Mouse (Mus musculus) intestine, embryonic 16.5 days (tissue): Measurements from ENCODE around the gene Hsdl2. TPM values are rescaled to one million over a fixed set of nuclear protein-coding genes. Genes with fewer than 3 reads are reported as not detected.

ENCODE experiments used
- polyA plus RNA-seq: library from polyadenylated mRNA; unstranded; fragments of >200 nt; fragmentation: Nextera tagmentation; extraction: Ambion mirVana; gene quantifications from 2 replicates; pipeline ENCODE4 v1.2.1, GENCODE M21; 2015

Gene Hsdl2
- polyA plus RNA-seq, 1 experiment from 2014 or later: 19.1 TPM

Other genes starting within 250 kb of the Hsdl2 start
- gene Susd1, start 142.9 kb upstream of the Hsdl2 start, polyA plus RNA-seq: 12.7 and 13.0 TPM in 2 replicates
- 56.5 and 59.6 TPM in 2 replicates for gene Ptbp3, start 32.2 kb upstream of the Hsdl2 start, polyA plus RNA-seq
- gene E130308A19Rik, start 44.6 kb downstream of the Hsdl2 start, polyA plus RNA-seq: 9.6 and 10.8 TPM in 2 replicates
- 33.3 and 37.6 TPM in 2 replicates for gene Inip, start 220.0 kb downstream of the Hsdl2 start, polyA plus RNA-seq
- 4.3 and 5.2 TPM in 2 replicates for gene Snx30, start 224.3 kb downstream of the Hsdl2 start, polyA plus RNA-seq